8 mouse cellular contexts compared by ENCODE assay signal in genomic region chr4:126147533-126148160, GRCm38 (mm10). TPM values are rescaled to one million over a fixed set of nuclear protein-coding genes. Genes with fewer than 3 reads are reported as not detected.
DNase-seq lines count a peak whose midpoint lies in the region; ATAC-seq lines count a peak whose summit lies in the region.

Gene Eva1b, plus strand, starts transcription at chr4:126147744.

- H3K9ac ChIP-seq in midbrain, embryonic 11.5 days (ENCODE audit: low read length) = peak within 1 kb of the TSS; percentile 33

- peaks cover 6% of the 10 kb centered on the region for H3K4me1 ChIP-seq in erythroblast, embryonic 14.5 days (ENCODE audit: control insufficient read depth)
- H3K4me1 ChIP-seq in forebrain, embryonic 10.5 days = peaks cover 59% of the 10 kb centered on the region
- peaks cover 16% of the 10 kb centered on the region for H3K4me1 ChIP-seq in midbrain, embryonic 11.5 days (ENCODE audit: control insufficient read depth, insufficient read depth, low read length)

- DNase-seq in forebrain, embryonic 10.5 days (ENCODE audit: extremely low spot score, low spot score) = peak; percentile 67
- DNase-seq in heart, postnatal 14 days = peak; percentile 73 to 76
- peak; percentile 98 to 99 for DNase-seq in kidney, postnatal 4 days
- peak; percentile 93 for DNase-seq in midbrain, embryonic 11.5 days (ENCODE audit: low spot score, missing footprints)
- no peak for DNase-seq in thymus, postnatal 0 days (ENCODE audit: low spot score)

- peak within 1 kb of the TSS; percentile 57 for H3K4me2 ChIP-seq in midbrain, embryonic 11.5 days

- intact Hi-C loops in heart, postnatal 14 days (cut with DNase I) = loop anchor here (5.0 kb wide), 1 partner anchor 60 kb away; no protein-coding TSS in a partner anchor

- H3K27me3 ChIP-seq in erythroblast, embryonic 14.5 days (ENCODE audit: control insufficient read depth) = peaks cover 59% of the 10 kb centered on the region
- H3K27me3 ChIP-seq in forebrain, embryonic 10.5 days (ENCODE audit: poor library complexity, severe bottlenecking) = peaks cover 64% of the 10 kb centered on the region
- peaks cover 34% of the 10 kb centered on the region for H3K27me3 ChIP-seq in midbrain, embryonic 11.5 days (ENCODE audit: control insufficient read depth, insufficient read depth, low read length)

- 2% methylated on average over 24 of the region's 24 CpGs for WGBS in forebrain, embryonic 10.5 days
- 2% methylated on average over 23 of the region's 24 CpGs for WGBS in midbrain, embryonic 11.5 days

- H3K9me3 ChIP-seq in erythroblast, embryonic 14.5 days (ENCODE audit: control insufficient read depth, low read length) = no peaks in the 10 kb centered on the region; the same call in 1 of the 2 replicates
- H3K9me3 ChIP-seq in forebrain, embryonic 10.5 days = no peaks in the 10 kb centered on the region
- no peaks in the 10 kb centered on the region for H3K9me3 ChIP-seq in midbrain, embryonic 11.5 days (ENCODE audit: control insufficient read depth, low read length)

- H3K4me3 ChIP-seq in erythroblast, embryonic 14.5 days (replicated peaks) = peak within 1 kb of the TSS; percentile 54
- peak within 1 kb of the TSS; percentile 60 for H3K4me3 ChIP-seq in forebrain, embryonic 10.5 days
- H3K4me3 ChIP-seq in midbrain, embryonic 11.5 days (ENCODE audit: low read depth, low read length) = peak within 1 kb of the TSS; percentile 39

- no peak for ATAC-seq in erythroblast, adult 5-6 weeks (replicated peaks; ENCODE audit: low FRiP score, poor library complexity, severe bottlenecking)
- ATAC-seq in midbrain, embryonic 11.5 days (ENCODE audit: low FRiP score) = peak; percentile 27; the same call in 1 of the 2 replicates
- no peak for ATAC-seq in erythroid progenitor cell, adult 5-6 weeks (replicated peaks; ENCODE audit: low FRiP score, poor library complexity, severe bottlenecking)

- H3K36me3 ChIP-seq in erythroblast, embryonic 14.5 days (ENCODE audit: control insufficient read depth) = no peaks in the 10 kb centered on the region
- 0 out of 2 replicates have a peak, but pooled peaks cover 3% of the 10 kb centered on the region for H3K36me3 ChIP-seq in forebrain, embryonic 10.5 days (replicated peaks)
- H3K36me3 ChIP-seq in midbrain, embryonic 11.5 days (ENCODE audit: control insufficient read depth, insufficient read depth, low read length) = no peaks in the 10 kb centered on the region

- H3K27ac ChIP-seq in forebrain, embryonic 10.5 days = peak within 1 kb of the TSS; percentile 86
- no peak within 1 kb of the TSS for H3K27ac ChIP-seq in midbrain, embryonic 11.5 days (ENCODE audit: low read depth, low read length)

RNA-seq across cellular contexts. Expression of gene Eva1b, which starts in this region (rescaled TPM):
- polyA plus RNA-seq in erythroblast, embryonic 14.5 days (2012) = 0.20 and 0.22 TPM in 2 replicates
- not detected in 2 replicates for total RNA-seq in erythroblast, adult 5-6 weeks (2015; ENCODE audit: low replicate concordance)
- not detected in 2 replicates for total RNA-seq in erythroblast, adult 5-6 weeks (2017; ENCODE audit: low replicate concordance)
- 19.1 and 20.7 TPM in 2 replicates for polyA plus RNA-seq in forebrain, embryonic 10.5 days (2016; fragmentation: Nextera tagmentation; extraction: Ambion mirVana)
- total RNA-seq in heart, postnatal 14 days (2021) = 10 to 100 TPM; 23.3 to 24.9 TPM
- 22.4 and 24.8 TPM in 2 replicates for polyA plus RNA-seq in midbrain, embryonic 11.5 days (2014; fragmentation: Nextera tagmentation; extraction: Ambion mirVana)
- polyA plus RNA-seq in thymus, postnatal 0 days (2015; fragmentation: Nextera tagmentation; extraction: Ambion mirVana) = 28.2 and 28.7 TPM in 2 replicates
- total RNA-seq in erythroid progenitor cell, adult 5-6 weeks (2015; ENCODE audit: low replicate concordance) = not detected in 2 replicates
- total RNA-seq in erythroid progenitor cell, adult 5-6 weeks (2017; ENCODE audit: low replicate concordance) = 0.51 TPM in 1 of 2 replicates, not detected in the other

Comparison
In these comparisons a context has a peak if more than half of its experiments do, and no peak if none do; other contexts are left out.
1. RNA of gene Eva1b (total RNA-seq): 23.3 to 24.9 TPM in heart, postnatal 14 days; not detected in erythroblast, adult 5-6 weeks and 0.51 TPM in erythroid progenitor cell, adult 5-6 weeks; every median in the first group is over 10 times any median in the second.
2. RNA of gene Eva1b (polyA plus RNA-seq): 28.2 to 28.7 TPM in thymus, postnatal 0 days, 22.4 to 24.8 TPM in midbrain, embryonic 11.5 days and 19.1 to 20.7 TPM in forebrain, embryonic 10.5 days; 0.20 to 0.22 TPM in erythroblast, embryonic 14.5 days; every median in the first group is over 10 times any median in the second.
3. Peak in every context shown above with its lines, with median percentiles within 50 percentile points of each other: H3K4me3 ChIP-seq.